Mouse (Mus musculus): ENCODE results near the gene Bud13. TPM values are rescaled to one million over a fixed set of nuclear protein-coding genes. Genes with fewer than 3 reads are reported as not detected.
"Not testable (repeated sequence)": the region's sequence is repeated elsewhere in the genome, so short reads cannot be mapped to it uniquely, and the experiment has no call there.

Gene Bud13
- polyA plus RNA-seq, 1 experiment from 2014 or later = 15.7 TPM

- H3K4me3 ChIP-seq = peak overlapping the region; percentile 27
- H3K4me1 ChIP-seq (replicated peaks) = peaks cover 28% of the 10 kb centered on the region
- no peaks in the 10 kb centered on the region for H3K9me3 ChIP-seq
- peak overlapping the region; percentile 66 for H3K9ac ChIP-seq
- no peaks in the 10 kb centered on the region; the same call in 1 of the 2 replicates for H3K27me3 ChIP-seq
- peak; percentile 48; the same call in 1 of the 2 replicates for ATAC-seq (ENCODE audit: low read depth)
- peak overlapping the region; percentile 55 for H3K4me2 ChIP-seq
- no peaks in the 10 kb centered on the region for H3K36me3 ChIP-seq
- peak overlapping the region; percentile 87 for H3K27ac ChIP-seq (replicated peaks)
- WGBS = 2% methylated on average over 19 of the region's 19 CpGs
Measured at GRCm38 (mm10) chr9:46329250-46329648, 46.4 kb downstream of the Bud13 start.

GRCm38 (mm10) chr9:46329801-46330585 lies 47.2 kb downstream of the Bud13 start:
- peak overlapping the region; percentile 87; the same call in 1 of the 2 replicates for H3K27ac ChIP-seq (replicated peaks)
- H3K36me3 ChIP-seq = no peaks in the 10 kb centered on the region
- 25% methylated on average over 24 of the region's 24 CpGs for WGBS
- no peak overlapping the region for H3K4me3 ChIP-seq
- H3K4me1 ChIP-seq (replicated peaks) = peaks cover 34% of the 10 kb centered on the region
- H3K9me3 ChIP-seq = no peaks in the 10 kb centered on the region
- H3K4me2 ChIP-seq = peak overlapping the region; percentile 55
- no peak for ATAC-seq (ENCODE audit: low read depth)
- H3K9ac ChIP-seq = no peak overlapping the region
- no peaks in the 10 kb centered on the region; the same call in 1 of the 2 replicates for H3K27me3 ChIP-seq

GRCm38 (mm10) chr9:46330586-46330895 lies 47.7 kb downstream of the Bud13 start:
- WGBS = 65% methylated on average over 6 of the region's 6 CpGs
- Histone ChIP-seq H3K4me3 (no peak overlapping the region), H3K4me2 (no peak overlapping the region), H3K9ac (no peak overlapping the region), H3K4me1 (replicated peaks) (peaks cover 29% of the 10 kb centered on the region), H3K9me3 (no peaks in the 10 kb centered on the region), H3K36me3 (no peaks in the 10 kb centered on the region), H3K27ac (replicated peaks) (no peak overlapping the region), H3K27me3 (no peaks in the 10 kb centered on the region; the same call in none of the 2 replicates)
- ATAC-seq (ENCODE audit: low read depth) = no peak

DNA sequence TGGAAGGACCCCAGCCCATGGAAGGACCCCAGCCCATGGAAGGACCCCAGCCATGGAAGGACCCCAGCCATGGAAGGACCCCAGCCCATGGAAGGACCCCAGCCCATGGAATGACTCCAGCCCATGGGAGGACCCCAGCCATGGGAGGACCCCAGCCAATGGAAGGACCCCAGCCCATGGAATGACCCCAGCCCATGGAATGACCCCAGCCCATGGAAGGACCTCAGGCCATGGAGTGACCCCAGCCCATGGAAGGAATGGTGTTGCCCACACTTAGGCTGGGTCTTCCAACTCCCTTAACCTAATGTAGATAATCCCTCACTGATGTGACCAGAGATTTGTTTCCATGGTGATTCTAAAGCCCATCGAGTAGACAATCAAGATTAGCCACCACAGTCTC lies 48.5 kb downstream of the Bud13 start:
- H3K36me3 ChIP-seq = no peaks in the 10 kb centered on the region
- no peak overlapping the region for H3K4me3 ChIP-seq
- peaks cover 29% of the 10 kb centered on the region for H3K4me1 ChIP-seq (replicated peaks)
- H3K4me2 ChIP-seq = no peak overlapping the region
- no peak overlapping the region for H3K9ac ChIP-seq
- no peaks in the 10 kb centered on the region; the same call in none of the 2 replicates for H3K27me3 ChIP-seq
- WGBS = 93% methylated on average over 1 of the region's 1 CpGs
- no peak overlapping the region for H3K27ac ChIP-seq (replicated peaks)
- ATAC-seq (ENCODE audit: low read depth) = no peak
- H3K9me3 ChIP-seq = no peaks in the 10 kb centered on the region

- Histone ChIP-seq H3K27ac (replicated peaks) (no peak overlapping the region), H3K27me3 (no peaks in the 10 kb centered on the region; the same call in none of the 2 replicates), H3K36me3 (no peaks in the 10 kb centered on the region), H3K4me2 (no peak overlapping the region), H3K9ac (no peak overlapping the region), H3K4me1 (replicated peaks) (peaks cover 29% of the 10 kb centered on the region), H3K9me3 (no peaks in the 10 kb centered on the region), H3K4me3 (no peak overlapping the region)
- ATAC-seq (ENCODE audit: low read depth) = no peak
- WGBS = 46% methylated on average over 26 of the region's 26 CpGs
Measured at GRCm38 (mm10) chr9:46334471-46335025, 51.7 kb downstream of the Bud13 start.

GRCm38 (mm10) chr9:46335461-46335995 lies 52.7 kb downstream of the Bud13 start:
- Histone ChIP-seq H3K27ac (replicated peaks) (no peak overlapping the region), H3K4me2 (no peak overlapping the region), H3K4me3 (no peak overlapping the region), H3K27me3 (no peaks in the 10 kb centered on the region; the same call in none of the 2 replicates), H3K4me1 (replicated peaks) (peaks cover 26% of the 10 kb centered on the region), H3K9me3 (no peaks in the 10 kb centered on the region), H3K9ac (no peak overlapping the region), H3K36me3 (no peaks in the 10 kb centered on the region)
- ATAC-seq (ENCODE audit: low read depth) = no peak
- 83% methylated on average over 10 of the region's 10 CpGs for WGBS

GRCm38 (mm10) chr9:46336294-46336693 lies 53.5 kb downstream of the Bud13 start:
- H3K27me3 ChIP-seq; ATAC-seq (ENCODE audit: low read depth); H3K4me3 ChIP-seq; H3K4me2 ChIP-seq; H3K9me3 ChIP-seq; H3K9ac ChIP-seq; H3K36me3 ChIP-seq; H3K27ac ChIP-seq (replicated peaks): not testable (repeated sequence)
- 63% methylated on average over 13 of the region's 14 CpGs for WGBS
- peaks cover 26% of the 10 kb centered on the region for H3K4me1 ChIP-seq (replicated peaks)

GRCm38 (mm10) chr9:46337331-46337730 lies 54.5 kb downstream of the Bud13 start:
- no peaks in the 10 kb centered on the region for H3K9me3 ChIP-seq
- no peak overlapping the region for H3K4me3 ChIP-seq
- H3K9ac ChIP-seq = no peak overlapping the region
- H3K27ac ChIP-seq (replicated peaks) = 0 out of 2 replicates have a peak overlapping the region, but pooled peaks have one; percentile 40
- H3K4me1 ChIP-seq (replicated peaks) = peaks cover 26% of the 10 kb centered on the region
- no peaks in the 10 kb centered on the region for H3K36me3 ChIP-seq
- 55% methylated on average over 7 of the region's 7 CpGs for WGBS
- no peaks in the 10 kb centered on the region; the same call in 1 of the 2 replicates for H3K27me3 ChIP-seq
- H3K4me2 ChIP-seq = no peak overlapping the region
- no peak for ATAC-seq (ENCODE audit: low read depth)

GRCm38 (mm10) chr9:46337852-46338291 lies 55.1 kb downstream of the Bud13 start:
- Histone ChIP-seq H3K4me2 (no peak overlapping the region), H3K9ac (no peak overlapping the region), H3K9me3 (no peaks in the 10 kb centered on the region), H3K27ac (replicated peaks) (peak overlapping the region; percentile 40; the same call in 1 of the 2 replicates), H3K4me3 (no peak overlapping the region), H3K36me3 (no peaks in the 10 kb centered on the region), H3K27me3 (no peaks in the 10 kb centered on the region; the same call in 1 of the 2 replicates), H3K4me1 (replicated peaks) (peaks cover 26% of the 10 kb centered on the region)
- peak; percentile 87 for ATAC-seq (ENCODE audit: low read depth)
- WGBS = 4% methylated on average over 3 of the region's 3 CpGs

- Histone ChIP-seq H3K9ac (no peak overlapping the region), H3K4me3 (no peak overlapping the region), H3K36me3 (no peaks in the 10 kb centered on the region), H3K9me3 (no peaks in the 10 kb centered on the region), H3K27me3 (no peaks in the 10 kb centered on the region; the same call in 1 of the 2 replicates), H3K27ac (replicated peaks) (peak overlapping the region; percentile 40; the same call in 1 of the 2 replicates), H3K4me2 (no peak overlapping the region), H3K4me1 (replicated peaks) (peaks cover 26% of the 10 kb centered on the region)
- ATAC-seq (ENCODE audit: low read depth) = no peak
- WGBS = 20% methylated on average over 4 of the region's 4 CpGs
Measured at GRCm38 (mm10) chr9:46338384-46338783, 55.6 kb downstream of the Bud13 start.

DNA sequence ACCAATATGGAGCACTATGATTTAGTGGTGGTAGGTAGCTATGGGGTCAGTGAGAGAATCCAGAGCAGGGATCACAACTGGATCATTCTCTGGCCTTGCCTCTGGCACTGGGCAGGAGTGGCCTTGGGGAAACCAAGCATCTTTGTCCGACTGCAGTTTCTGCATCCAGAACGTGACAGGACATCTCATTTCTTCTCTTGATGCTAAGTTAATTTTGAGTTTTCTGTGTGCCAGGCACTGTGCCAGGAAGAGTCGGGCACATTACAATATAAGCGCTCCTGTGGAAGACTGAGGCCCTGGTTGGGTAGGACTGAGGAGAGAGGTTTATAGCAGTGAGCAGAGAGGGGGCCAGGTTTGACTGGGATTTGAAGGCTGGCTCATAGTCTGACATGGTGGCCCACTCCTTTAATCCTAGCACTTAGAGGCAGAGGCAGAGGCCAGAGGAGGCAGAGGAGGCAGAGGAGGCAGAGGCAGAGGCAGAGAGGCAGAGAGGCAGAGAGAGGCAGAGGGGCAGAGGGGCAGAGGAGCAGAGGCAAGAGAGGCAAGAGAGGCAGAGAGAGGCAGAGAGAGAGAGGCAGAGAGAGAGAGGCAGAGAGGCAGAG lies 56.3 kb downstream of the Bud13 start:
- 78% methylated on average over 4 of the region's 4 CpGs for WGBS
- Histone ChIP-seq H3K9ac (no peak overlapping the region), H3K4me3 (no peak overlapping the region), H3K27ac (replicated peaks) (no peak overlapping the region), H3K4me2 (no peak overlapping the region), H3K27me3 (no peaks in the 10 kb centered on the region; the same call in 1 of the 2 replicates), H3K4me1 (replicated peaks) (peaks cover 25% of the 10 kb centered on the region), H3K36me3 (no peaks in the 10 kb centered on the region), H3K9me3 (no peaks in the 10 kb centered on the region)
- no peak for ATAC-seq (ENCODE audit: low read depth)

Measured in neural tube, embryonic 13.5 days (tissue).